Mouse (Mus musculus): Measurements from ENCODE around the gene Gm49394.

Gene Gm49394

DNA sequence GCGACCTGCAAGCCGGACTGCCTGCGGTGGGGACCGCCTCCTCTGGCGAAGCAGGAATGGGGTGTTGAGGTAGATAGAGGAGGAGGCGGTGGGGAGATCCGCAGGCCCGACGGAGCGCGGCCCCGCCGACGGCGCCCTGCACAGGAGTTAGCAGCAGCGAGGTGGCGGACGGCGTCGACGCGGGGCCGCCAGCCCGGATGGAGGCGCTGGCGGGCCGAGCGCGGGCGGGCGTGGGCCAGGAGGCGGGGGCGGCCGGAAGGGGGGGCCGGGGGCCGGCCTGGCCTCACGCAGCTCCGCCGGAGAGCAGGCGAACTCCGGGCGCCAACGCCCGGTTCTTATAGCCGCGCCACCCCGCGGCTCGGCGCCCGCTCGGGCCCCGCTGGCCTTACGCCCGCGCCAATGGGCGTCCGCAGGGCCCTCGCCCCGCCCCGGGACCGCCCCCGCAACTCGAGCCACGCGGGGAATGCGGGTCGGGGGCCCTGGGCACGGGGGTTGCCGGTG, 10.5 kb downstream of the Gm49394 start:
- no peak for DNase-seq (ENCODE audit: low read depth)

DNA sequence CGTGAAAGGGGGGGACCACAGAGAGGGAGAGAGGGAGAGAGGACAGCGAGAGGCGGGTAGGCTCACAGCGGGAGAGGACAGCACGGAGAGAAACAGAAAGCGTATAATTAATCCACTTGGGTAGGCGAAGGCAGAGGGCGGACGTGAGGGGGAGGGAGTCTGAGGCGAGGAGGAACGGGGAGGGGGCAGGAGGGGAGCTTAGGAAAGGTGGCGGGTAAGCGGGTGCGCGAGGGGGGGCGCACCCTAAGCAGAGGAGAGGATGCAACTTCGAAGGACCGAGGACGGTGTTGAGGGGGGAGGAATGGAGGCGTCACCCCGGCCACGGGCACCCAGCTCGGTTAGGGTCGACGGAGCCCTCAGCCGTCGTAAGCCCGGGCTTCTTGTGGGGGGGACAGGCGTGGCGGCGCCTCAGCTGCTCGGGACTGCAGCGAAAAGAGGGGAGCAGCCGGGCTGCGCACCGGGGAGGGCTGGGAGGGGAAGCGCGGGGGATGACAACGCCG, 11.0 kb downstream of the Gm49394 start:
- no peak for DNase-seq (ENCODE audit: low read depth)

DNA sequence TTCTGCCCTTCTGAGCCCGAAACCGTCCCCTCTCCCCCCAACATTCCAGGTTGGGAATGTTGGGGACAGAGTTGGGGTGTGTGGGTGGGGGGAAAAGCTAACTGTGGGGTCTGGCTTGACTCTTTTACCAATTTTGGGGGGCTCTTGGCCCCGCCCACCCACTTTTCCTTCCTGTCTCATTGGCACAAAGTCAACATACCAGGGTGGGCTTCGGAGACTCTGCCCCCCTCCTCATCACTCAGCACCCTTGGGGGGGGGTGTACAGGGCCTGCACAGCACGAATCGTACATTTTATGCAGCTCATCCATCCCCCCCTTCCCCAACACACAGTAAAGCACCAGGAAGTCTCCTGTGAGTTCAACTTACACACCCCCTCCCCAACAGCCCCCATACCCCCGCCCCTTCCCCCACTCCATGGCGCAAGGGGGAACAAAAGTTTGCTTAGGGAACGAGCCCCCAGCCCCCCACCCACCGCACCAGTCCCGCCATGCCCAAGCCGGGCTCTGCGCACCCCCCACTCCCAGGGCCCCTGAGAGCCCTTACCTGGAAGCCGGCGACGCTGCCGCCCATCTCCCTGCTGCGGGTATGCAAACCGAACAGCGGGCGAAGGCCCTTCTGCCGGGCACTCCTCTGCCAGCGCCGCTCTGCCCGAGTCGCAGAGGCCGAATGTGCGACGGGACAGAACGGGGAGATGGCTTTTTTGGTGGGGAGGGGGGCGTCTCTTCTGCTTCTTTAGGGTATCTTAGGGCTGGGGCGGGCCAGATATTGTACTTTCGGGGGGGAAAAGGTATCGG, 11.7 kb downstream of the Gm49394 start:
- no peak for DNase-seq (ENCODE audit: low read depth)

DNA sequence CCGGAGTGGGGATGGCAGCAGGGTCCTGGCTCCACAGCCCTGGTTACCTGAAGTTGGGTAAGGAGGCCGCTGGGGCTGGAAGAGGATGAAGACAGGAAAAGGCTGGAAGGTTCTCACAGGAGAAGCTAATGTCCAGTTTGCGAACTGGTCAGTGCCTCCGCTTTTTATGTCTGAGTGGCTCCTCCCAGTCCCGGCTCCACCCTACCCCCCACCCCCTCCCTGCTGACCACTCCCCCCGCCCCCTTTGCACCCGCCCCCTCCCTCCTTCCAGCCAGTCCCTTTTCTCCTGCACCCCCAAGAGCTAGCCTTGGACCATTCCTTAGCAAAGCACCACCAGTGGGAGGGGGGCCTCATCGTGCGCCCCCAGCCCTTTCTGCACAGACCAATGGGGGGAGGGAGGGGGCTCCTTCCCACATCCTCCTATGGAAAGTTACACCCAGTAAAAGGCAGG, 12.4 kb downstream of the Gm49394 start:
- DNase-seq (ENCODE audit: low read depth) = no peak

DNA sequence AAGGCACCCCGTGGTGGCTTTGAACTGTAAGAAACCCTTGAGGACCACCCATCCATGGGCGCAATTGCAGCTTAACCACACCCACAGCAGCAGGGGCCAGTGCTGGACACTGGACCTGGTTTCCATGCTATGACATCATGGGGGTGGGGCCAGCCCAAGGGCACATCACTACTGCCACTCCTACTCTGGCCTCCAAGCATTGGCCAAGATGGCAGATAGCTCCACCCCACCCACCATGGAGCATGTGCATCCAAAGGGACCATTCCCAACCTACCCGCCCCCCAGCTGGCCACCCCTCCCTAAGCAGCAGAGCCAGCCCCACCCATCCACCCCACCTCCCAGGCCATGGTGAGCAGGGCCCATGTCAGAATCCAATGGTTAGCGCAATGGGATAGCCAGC, 13.7 kb downstream of the Gm49394 start:
- no peak for DNase-seq (ENCODE audit: low read depth)

DNA sequence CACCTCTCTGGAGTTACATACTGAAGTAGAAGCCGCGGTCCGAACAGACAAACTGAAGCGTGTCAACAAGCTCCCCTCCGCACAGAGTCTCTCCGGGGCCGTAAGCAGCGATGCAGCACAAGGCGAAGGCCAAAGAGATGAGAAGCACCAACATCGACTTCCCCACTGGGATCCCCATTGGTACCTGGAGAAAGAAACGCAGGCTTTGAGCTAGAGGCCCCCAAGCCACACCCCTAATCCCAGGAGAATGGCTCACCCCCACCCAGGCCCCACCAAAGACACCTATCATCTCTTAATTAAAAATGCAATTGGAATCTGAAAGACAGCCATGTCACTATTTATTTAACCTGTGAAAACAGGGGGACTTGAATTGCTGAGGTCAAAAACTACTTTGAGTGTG, 14.1 kb downstream of the Gm49394 start:
- DNase-seq (ENCODE audit: low read depth) = no peak

DNA sequence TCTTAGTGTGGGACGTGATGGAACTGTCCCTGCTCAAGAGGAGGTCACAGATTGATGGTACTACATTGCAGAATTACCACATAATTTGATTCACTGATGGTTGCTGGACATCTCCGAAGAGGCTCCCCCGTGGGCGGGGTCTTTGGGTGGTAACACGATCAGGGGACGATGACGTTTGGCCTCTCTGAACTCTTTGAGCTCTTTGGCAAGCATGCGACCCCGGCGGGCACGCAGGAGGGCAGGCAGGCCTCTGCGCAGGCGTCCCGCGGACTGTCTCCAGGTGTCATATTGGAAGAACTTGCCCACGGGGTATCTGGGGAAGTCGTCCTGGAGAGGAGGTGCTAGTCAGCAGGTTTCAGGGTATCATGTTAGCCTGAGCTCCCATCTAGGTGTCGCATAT, 16.0 kb downstream of the Gm49394 start:
- no peak for DNase-seq (ENCODE audit: low read depth)

DNA sequence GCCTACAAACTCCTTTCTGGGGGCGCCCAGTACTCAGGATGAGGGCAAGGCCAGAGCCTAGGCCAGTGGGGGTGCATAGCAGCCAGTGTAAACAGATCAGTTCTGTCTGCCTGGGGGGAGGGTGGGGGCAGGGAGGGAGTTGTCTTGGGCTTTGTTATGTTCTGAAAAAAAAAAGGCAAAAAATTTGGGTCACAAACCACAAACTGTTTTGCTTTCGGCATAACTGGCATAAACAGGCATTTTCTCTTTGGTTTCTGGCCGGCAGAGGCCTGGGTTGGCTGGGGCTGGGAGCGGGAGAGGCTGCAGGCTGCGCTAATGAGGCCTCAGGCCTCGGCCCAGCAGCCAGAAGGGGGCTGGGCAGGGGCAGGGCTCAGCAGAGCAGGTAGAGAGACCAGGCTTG, 23.1 kb downstream of the Gm49394 start:
- no peak for DNase-seq (ENCODE audit: low read depth)

DNA sequence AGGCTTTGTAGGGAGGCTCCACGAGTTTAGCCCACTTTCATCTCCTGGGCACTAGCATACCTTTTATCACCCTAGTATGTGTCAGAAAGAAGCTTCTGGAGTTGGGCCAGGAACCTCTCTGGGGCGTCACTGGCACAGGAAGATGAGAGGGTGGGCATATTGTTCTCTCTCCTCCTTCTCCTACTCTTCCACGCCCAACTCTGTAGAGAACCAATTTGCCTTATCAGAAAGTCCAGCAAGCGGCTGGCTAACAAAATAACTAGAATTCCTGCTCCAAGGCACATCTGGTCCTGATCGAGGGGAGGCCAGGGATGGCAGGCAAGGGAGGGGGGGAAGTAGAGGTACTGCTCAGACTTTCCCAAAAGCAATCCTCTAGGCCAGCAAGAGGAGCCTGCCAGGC, 24.7 kb downstream of the Gm49394 start:
- DNase-seq (ENCODE audit: low read depth) = no peak

DNA sequence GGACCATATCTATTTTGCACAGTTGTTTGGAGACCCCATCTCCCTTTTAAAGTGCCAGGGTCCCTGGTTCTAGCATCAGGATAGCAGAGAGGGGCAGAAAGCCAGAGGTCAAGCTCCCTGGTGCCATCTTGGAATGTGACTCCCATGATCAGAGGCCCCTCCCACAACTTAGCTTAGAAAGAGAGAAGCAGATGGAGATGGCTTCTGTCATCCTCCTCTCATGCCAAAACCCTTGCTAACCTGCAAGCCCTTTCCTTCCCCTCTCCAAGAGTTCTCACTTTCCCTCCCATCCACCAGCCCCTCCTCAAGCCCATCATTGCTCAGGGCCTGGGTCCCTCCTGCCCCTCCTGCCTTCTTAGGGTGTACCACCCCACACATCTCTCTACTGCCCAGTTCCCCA, 33.6 kb downstream of the Gm49394 start:
- DNase-seq (ENCODE audit: low read depth) = no peak

DNA sequence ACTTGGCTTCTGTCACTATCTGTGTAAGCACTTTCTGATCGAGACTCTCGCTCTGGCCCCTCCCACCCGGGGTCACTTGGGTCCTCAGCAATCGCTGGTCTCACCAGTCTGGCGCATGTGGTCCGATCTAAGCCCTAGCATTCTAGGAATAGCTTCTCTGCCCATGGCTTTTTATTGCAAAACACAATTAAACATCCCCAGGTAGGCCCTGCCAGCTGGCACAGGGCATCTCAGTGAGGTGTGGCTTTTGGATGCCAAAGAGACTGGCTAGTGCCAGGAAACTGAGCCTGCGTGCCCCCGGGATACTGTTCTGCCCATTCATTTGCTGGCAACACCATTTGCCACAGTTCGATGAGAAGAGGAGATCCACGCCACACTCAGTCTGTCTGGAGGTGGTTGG, 39.1 kb downstream of the Gm49394 start:
- DNase-seq (ENCODE audit: low read depth) = no peak

DNA sequence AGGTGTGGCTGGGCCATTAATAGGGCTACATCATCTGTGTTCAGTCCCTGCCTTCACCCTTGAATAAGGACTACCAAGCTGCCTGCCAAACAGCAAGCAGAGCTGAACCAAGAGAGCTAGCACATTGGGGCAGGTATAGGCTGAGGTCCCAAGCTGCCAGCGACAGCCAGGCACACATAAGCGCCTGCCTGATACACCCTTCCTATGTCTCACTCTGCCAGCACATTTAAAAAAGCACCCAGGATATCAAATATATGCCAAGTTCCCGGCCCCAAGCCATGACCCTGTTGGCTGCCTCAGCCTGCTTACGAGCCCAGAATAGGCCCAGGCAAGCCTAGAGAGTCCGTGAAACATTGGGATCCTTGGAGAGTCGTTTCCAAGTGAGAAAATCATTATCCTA, 39.9 kb downstream of the Gm49394 start:
- no peak for DNase-seq (ENCODE audit: low read depth)

DNA sequence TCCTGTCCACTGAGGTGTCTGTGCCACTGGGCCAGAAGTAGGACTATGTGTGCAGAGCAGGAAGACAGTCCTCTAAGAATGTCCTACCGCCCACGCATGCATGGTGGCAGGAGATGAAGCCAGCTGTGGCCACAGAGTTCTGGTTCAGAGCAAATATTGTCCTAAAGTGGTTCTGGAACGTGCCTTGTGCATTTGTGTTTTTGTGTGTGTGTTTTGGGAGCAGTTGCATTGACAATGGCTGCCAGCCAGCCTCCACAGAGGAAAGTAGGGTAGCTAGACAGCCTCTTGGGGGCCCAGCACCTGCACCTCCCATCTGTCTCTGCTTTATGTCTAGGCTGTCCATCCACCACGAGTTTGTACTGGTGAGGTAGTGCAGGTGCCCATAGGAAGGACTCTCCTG, 47.6 kb downstream of the Gm49394 start:
- no peak for DNase-seq (ENCODE audit: low read depth)

DNA sequence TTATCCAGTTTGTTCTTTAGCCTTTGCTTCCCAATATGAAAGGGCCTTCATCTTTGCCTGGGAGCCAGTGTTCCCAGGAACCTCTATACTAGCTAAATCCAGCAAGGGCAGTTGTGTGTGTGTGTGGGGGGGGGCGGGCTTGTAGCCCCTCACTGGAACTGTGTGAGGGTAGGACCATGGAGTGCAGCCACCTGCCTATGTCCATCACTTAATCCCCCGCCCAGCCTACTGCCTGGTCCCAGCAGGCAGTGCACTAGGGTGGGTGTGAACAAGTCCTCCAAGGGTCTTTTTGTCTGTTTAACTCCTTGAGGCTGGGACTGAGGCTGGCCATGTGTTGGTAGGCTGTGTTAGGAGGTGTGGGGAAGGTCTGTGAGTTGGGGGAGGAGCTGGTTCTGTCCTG, 56.7 kb downstream of the Gm49394 start:
- no peak for DNase-seq (ENCODE audit: low read depth)

DNA sequence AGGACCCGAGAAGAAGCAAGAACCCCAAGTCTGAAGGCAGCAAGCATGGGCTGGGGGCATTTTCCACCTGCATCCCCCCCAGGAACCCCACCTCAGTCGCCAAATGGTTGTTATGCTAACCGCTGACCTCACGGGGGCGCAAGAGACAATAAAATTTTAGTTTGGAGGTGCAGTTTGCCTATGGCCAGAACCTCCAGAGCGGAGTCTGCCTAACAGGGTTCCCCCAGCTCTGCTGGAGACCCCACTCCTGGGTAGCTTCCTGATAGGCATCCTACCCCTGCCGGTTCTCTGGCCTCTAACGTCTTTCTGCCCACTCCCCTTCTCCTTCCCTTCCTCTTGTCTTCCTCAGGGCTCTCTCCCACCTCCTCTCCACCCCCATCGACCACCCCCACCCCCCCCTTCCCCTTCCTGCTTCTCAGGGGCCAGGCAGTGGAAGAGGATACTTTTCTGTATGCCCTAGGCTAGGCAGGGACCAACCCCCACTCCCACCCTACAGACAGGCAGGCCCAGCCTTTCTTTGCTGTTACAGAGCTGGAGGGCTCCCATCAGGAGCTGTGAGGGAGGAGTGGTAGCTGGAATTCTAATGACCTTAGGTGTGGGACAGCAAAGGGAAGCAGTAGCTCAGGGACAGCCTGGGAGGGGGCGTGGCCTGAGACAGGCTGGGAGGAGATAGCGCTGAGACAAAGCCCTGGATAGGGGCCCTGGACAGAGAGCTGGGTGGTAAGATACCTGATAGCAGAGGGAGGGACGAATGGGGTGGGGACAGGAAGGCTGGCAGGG, 58.9 kb downstream of the Gm49394 start:
- DNase-seq (ENCODE audit: low read depth) = peak; percentile 36

DNA sequence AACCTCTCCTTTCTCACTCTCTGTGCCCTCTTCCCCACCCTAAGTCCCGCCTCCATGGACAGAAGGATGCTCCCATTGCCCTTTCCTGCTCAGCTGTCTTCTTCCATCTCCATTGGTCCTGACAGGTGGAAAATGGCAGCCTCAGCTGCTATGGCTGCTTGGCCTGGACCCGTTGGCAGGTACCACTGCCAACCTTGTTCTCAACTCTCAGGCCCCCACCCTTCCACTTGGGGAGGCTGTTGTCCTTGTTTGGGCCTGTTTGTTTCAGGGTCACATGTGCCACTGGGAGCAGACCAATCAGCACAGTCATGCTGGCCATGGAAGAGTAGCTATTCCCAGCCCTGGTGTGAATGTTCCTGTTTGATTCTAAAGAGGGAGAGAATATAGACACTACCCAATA, 68.8 kb downstream of the Gm49394 start:
- no peak for DNase-seq (ENCODE audit: low read depth)

All from induced T-regulatory cell, adult 2 months (primary cell).